Mouse (Mus musculus) E14TG2a.4 (cell line): ENCODE measurements around the gene Ttll3.

ENCODE experiments used
- CTCF ChIP-seq: conservative IDR thresholded peaks from 2 replicates; pipeline ENCODE4 v1.5.1; 2014; ENCODE audit warnings: low read length
- NANOG ChIP-seq: IDR thresholded peaks from 2 replicates; pipeline ENCODE4 v1.6.1; 2014; ENCODE audit warnings: borderline replicate concordance, low read length, mixed read lengths

- no peak for TF ChIP-seq CTCF
- TF ChIP-seq NANOG = no peak
Observed at GRCm38 (mm10) chr6:113384351-113384927, 4.6 kb upstream of the Ttll3 start.
